Mouse (Mus musculus) heart, adult 11 months (tissue): ENCODE results near the gene Prtg.

Experiments
- DNase-seq: peaks from one replicate; pipeline ENCODE4 v3.0.0; 2022

The Prtg gene

DNA sequence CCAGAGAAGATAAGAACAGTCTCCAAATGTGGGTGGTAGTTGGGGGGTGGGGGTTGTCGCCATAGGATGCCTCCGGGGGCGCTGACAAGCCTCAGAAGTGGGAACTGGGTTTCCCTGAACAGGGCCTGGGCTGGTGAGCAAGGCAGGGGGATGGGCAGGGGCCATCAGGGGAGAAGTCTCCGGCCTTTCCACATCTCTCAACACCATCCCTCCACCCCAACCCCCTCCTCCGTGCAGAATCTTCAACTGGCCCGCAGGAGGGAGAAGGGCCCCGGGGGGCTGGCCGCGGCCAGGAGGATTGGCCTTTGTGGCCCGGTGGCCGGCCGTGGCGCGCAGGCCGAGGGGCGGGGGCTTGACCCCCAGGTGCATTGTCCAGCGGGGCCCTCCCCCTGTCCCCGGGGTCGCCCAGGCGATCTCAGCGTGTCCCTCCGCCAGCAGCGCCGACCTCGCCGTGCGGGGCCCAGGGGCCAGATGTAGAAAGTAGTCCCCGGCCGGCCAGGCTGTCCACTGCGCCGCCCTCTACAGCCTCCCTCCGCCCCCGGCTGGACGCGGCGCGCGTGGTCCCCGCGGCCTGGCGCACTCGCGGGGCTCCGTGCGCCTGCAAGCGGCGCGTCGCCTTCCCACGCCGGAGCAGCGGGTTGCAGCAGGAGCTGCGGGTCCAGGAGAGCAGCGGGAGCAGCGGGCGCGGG, at the start of gene Prtg:
Gene Prtg (plus strand): TSS at position 144 of the 689 bp plus-strand sequence.
- peak; percentile 89 for DNase-seq

DNA sequence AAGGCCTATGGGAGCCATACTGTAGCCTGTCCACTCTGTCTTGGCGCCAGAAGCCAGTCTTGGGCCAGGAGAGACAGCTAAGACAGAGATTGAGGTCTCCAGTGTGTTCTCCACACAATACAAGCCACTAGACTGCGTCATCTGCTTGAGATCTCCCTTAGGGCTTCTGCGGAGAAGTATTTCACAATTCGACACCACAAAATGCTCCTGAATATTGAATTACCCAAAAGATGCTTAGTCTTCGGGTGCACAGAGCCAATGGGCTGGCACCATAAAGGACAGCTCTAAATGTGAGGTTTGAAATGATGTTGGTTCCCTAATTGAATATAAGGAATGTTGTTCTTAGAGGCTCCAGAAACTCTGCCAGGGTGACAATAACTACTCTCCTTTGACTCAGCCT, 49.5 kb upstream of the Prtg start:
- no peak for DNase-seq

DNA sequence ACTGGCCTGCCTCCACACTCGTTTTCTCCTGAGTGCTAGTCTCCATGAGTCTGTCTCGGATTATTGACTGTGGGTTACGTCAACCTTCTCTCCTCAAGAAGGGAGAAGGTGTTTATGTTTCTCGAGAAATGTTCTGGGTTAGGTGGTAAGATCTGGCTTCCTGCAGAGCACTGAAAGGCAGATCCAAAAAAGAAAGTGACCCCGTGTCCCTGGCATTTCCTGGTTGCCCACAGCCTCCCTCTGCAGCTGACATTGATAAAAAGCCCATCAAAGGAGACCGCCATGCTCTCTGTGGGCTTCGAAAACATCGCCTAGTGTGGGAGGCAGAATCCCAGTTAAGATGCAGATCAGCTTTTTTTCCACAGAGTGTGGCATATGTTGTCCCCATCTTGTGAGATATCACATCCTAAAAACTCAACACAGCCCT, 48.0 kb upstream of the Prtg start:
- no peak for DNase-seq

DNA sequence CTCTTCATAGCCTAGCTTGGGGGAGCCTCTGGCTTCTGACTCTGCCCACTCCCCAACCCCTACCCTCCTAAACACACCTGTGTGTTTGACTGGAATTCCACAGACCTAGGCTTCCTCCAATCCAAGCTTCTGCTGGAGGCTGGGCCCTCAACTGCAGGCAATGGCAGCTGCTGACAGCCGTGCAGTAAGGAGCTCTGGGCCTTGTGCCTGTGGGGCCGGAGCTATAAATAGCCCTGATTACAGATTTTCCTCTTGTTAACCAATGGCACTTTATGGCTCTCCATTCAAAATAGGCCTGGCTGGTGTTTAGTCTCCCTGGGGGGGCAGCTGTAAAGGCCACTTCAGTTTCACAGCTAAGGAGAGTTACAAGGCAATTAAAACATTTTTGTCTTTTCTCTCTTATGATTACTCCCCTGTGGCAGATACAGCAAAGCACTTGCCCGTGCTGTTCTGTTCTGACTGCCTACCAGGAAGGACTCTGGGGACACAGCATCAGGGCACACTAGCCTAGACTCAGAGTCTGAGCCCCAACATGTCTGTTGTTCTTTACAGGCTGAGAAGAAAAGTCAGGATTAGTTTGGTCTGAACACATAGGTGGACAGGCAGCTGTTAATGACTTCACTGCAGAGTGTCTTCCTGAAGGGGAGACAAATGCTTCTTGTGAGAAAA, 43.5 kb upstream of the Prtg start:
- peak; percentile 94 for DNase-seq

DNA sequence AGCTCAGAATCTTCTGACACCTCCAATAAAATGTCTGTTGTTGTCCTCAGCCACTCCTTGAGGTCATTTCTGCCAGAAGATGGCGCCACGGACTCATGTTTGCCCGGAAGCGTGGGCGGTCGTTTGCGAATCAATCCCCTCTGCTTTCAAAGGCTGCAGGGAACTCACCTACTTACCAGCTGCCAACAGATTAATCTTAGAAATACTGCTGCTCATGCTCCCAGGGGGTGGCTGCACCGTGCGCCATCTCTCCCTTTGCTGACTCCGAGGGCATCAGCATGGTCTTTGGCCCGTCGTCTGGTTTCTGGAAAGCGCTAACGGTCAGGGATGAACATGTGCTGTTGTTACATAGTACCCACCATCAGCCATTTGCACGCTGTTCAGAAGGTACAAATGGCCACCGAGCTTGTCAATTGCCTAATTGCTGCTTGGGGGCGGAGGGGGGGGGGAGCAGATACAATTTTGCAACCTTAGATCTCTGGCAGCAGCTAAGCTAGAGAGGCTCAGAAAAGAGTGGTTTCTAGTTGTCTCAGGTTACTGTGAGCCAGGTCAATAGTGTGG, 39.8 kb upstream of the Prtg start:
- DNase-seq: peak; percentile 97

DNA sequence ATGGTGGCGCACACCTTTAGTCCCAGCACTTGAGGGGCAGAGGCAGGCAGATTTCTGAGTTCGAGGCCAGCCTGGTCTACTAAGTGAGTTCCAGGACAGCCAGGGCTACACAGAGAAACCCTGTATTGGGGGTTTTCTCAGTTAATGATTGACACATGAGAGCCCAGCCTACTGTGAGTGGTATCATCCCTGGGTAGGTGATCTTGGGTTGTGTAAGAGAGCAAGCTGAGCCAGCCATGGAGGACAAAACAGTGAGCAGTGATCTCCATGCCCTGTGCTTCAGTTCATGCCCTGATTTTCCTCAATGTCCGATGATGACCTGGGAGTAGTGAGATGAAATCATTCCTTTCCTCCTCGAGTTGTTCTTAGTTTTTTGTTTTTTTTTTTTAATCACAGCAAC, 31.7 kb upstream of the Prtg start:
- DNase-seq: no peak

DNA sequence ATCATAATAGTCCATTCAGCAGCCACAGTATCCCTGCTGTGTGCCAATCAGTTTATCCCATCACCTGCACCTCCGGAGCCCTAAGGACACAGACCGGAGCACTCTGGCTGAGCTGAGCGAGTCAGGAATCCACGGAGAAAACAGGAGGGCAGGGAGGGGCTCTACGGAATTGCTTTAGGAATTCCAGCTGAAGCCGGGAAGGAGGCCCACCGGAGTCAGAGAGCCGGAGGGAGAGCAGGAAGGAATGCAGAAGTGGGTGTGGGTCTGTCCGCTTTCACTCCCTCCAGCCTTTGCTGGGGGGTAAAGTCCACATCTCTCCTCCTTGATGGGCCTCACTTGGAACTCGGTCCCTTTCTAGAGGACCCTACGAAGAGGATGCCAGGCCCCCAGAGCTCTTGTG, 27.7 kb upstream of the Prtg start:
- DNase-seq: no peak

DNA sequence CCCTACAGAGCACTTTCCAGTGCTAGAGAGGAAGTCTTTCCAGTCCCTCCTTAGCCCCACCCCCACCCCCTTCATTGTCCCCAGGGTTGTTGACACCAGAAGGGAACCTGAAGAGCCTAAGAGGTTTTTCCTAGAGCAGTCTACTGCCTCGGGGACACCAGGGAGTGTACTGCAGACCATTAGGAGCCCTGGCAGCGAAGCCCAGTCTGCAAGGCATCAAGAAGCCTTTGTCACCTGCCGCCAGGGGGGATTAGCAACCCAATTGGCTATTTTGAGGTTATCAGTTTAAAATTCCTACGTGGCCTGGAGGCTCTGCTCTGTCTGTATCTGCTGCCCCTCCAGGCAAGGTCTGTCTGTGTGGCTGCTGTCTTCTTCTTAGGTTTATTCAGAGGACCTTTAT, 26.9 kb upstream of the Prtg start:
- DNase-seq: no peak

DNA sequence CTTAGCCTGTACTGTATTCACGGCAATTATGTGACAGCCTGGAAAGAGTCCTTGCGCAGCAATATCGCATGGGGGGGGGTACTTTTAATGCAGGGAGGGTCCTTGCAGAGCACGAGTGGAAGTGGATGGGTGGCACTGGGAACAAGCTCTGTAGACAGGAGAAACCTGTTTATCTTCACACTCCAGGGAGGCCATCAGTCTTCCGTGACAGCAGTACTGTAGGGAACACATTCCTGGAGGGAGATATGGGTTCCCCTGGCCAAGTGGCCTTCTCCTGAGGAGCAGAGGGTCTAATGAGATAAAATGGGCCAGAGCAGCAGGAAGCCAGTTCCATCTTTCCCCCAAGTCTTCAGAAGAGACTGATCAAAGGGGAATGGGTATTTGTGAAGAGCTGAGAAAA, 26.0 kb upstream of the Prtg start:
- DNase-seq: no peak

DNA sequence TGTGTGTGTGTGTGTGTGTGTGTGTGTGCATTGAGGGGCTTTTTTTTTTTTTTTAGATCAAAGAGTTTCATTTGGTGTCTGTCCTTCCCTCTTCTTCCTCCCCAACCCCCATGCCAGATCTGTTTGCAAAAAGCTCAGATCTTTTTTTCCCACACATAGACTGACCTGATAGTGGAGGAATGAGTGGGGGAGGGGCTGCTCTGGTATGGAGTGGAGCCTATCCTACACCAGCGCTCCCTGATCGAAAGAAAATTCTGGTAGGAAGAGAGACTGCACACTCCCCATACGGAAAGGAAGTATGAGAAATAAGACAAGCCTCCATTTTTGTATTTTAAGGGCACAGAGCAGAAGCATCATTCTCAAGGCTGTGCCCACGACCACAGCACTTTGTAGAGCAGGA, 25.2 kb upstream of the Prtg start:
- no peak for DNase-seq

DNA sequence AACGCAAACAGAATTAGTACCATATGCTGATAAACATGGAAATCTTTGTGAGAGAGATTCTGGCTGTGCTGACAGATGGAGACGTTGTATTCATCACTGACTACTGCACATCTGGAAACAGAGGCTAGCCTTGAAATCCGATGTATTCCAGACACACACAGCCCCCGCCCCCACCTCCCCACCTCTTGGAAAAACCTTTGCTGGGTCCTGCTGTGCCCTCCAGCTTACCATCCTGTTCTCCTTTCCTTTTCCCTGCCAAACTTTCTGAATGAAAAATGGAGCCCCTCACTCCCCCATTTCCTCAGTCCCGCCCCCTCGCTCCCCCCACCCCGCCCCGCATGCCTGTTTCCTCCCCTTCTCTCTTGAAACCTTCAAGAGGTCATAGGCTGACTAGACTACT, 24.6 kb upstream of the Prtg start:
- no peak for DNase-seq

DNA sequence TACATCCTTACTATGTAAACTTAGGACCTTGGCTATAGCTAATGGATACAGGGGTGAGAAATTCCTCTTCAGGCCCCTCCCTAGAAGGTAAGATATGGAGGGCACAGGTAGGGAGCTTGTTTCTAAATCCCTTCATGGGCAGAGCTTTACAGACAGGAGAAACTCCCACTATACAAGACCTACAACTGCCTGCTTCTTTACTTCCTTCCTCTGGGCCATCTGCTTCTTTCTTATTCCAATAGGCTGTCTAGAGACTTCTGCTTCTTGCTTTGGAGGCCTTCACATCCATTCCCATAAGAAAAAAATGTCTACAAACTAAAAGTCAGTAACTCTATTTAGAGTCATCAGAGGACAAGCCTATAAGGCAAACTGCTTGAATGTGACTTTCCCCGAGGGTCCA, 18.9 kb upstream of the Prtg start:
- no peak for DNase-seq

DNA sequence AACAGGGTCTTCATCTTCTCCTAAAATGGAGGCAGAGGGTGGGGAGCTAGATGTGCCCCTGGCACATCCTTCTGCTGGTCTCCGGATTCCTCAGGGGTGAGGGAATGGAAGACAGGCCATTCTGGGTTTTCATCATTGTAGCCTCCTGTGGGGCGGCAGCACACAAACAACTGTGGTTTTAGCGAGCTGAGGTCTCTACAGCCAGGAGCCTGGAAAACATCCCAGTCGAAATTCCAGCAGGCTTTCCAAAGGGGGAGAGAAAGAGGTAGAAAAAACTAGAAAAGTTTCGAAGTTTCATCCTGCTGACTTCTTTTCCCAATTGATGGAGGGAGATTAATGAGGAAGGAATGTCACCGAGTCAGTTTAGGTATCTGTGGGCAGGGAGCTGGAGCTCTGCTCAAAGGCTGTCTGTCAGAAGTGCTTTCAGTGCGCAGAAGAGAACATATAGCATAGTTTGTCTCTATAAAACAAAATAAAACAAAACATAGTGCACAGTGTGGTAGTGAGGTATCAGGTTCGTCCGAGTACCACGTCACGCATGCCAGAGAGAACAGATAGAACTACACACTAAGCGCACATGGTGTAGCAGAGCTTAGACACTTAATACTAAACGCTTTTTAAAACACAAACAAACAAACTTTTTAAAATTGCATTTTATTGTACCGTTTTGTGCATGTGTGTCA, 16.0 kb upstream of the Prtg start:
- DNase-seq: no peak

DNA sequence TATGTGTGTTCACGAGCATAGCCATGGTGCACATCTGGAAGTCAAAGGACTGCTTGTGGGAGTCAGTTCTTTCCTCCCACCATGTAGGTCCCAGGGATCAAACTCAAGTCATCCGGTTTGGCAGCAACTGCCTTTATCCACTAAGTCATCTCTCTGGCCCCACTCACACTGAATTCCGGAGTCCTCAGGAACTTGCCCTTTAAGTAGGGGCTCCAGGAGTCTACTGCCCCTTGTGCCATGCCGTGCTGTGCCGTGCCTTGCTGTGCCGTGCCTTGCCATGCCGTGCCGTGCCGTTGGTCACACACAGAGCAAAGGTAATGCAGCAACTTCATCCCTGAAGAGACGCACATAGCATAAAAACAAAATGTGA, 15.5 kb upstream of the Prtg start:
- no peak for DNase-seq

DNA sequence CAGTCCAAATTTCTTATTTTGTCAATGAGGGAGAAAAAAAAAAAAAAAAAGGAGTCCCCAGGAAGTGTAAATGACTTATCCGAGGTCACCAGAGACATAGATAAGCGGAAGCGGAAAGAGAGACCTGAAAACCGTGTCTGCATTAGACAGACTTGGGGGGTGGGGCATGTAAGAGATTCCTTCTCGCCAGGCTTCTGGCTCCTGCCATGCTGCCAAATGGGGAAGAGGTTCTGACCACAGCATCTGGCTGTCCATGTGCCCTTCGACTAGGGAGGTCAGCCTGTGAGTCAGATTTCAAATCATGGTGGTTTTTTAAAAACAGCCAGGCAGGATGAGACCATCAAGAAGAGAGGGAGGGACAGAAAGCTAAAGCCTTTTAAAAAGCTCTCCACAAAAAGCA, 15.0 kb upstream of the Prtg start:
- DNase-seq: peak; percentile 94

DNA sequence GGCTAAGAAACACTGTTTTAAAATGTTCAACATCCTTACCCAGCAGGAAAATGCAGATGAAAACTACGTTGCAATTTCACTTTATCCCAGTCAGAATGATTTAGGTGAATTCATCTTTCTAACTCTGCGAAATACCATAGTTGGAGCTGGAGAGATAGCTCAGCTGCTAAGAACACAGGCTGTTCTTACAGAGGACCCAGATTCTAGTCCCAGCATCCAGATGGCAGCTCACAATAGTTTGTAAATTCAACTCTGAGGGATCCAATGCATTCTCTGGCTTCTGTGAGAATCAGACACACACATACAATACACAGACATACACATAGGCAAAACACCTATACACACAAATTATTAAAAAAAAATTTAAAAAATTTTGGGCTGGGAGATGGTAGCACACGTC, 11.4 kb upstream of the Prtg start:
- no peak for DNase-seq

DNA sequence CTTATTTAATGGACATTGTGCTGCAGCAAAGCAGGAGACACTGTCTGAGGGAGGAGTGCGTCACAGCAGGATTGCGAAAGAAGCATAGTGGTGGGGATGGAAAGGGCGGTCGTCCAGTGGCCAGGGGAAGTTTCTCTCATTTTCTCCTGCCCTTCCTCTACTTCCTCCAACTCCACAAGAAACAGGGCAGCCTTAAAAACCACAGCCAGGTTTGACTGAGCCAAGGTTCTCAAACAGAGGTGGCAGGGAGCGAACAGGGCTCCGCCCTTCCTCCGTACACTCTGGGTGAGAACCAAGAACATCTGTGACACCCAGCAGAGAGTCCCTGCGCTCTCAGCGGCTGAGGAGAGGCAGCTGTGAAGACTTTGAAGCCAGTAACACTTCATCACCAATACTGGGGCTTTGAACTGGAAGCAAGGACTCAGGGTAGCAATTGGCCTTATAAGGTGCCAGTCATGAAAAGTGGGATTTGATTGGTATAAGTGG, 9.5 kb upstream of the Prtg start:
- peak; percentile 99 for DNase-seq

DNA sequence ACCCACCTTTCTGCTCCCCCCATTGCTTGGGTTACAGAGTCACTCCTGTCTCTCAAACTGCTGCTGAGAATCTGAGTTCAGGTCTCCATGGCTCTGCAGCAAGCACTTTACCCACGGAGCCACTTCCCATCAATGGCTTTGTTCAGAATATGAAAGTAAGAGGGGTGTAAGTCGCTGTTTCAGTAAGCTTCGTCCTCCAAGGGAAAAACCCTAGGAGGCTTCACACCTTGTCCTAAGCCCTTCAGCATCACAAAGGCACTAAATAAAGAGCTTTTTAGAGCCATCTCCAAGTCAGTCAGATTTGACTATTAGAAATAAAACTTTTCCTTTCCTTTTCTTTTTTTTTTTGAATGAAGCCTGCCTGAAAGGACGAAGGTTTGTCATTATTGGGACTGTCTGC, 3.4 kb upstream of the Prtg start:
- no peak for DNase-seq

DNA sequence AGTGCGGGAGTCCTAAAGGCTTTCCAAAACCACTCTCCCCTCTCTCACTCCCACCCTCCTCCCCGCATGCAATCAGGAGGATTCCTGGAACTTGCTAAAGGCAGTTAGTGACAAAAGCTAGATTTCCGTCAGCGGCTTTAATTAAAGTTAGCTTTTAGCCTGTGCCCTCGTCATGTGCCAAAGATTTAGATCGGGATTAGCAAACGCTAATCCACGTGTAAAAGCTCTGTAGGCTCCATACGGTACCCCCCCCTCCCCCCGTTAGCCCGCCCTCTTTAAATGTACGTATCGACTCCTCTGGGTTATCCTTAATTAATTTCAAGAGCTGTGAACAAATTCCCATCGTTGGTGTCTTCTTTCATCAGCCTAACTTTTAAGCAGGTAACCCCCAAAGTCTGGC, 528 bp upstream of the Prtg start:
- no peak for DNase-seq

DNA sequence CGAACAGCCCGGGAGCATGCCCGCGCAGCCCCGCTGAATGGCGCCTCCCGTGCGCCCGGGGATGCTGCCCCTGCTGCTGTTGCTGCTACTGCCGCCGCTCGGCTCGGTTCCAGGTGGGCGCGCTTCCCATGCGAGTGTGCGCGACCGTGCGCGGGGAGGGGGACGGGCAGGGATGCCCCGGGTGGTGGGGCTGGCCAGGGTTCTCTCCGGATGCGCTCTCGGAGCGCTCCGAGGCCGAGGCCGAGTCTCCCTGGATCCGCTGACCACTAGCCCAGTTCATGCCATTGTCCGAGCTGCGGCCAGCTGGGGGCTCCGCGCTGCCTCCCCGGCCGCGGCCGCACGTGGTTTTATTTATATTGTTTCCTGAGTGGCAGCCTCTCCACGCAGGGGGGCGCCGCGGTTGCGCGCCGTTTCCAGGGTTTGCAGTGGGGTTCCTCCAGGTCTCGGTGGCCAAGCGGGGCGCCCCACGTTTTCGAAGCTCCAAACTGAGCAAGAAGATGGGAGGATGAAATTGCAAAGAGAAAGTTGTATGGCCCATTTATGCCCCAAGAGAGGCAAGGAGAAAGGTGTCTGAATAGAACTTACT, 839 bp downstream of the Prtg start:
- peak; percentile 89 for DNase-seq

DNA sequence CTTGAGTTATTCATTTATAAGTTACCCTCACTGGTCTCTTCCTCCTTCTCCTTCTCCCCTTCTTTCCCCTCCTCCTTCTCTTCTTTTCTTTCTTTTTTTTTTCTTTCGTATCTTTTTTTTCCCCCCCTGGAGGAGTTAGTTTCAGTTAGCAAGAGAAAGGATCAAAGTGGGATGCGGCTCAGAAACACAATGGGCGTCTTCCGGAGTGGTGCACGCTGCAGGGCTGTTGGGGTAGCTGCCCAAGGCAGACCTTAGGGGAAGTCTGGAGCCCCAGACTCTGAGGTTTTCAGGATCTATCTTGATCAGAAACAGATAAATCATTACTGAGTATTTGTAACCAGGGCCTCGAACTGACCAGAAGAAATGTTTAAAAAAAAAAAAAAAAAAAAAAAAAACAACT, 1.5 kb downstream of the Prtg start:
- DNase-seq: no peak

DNA sequence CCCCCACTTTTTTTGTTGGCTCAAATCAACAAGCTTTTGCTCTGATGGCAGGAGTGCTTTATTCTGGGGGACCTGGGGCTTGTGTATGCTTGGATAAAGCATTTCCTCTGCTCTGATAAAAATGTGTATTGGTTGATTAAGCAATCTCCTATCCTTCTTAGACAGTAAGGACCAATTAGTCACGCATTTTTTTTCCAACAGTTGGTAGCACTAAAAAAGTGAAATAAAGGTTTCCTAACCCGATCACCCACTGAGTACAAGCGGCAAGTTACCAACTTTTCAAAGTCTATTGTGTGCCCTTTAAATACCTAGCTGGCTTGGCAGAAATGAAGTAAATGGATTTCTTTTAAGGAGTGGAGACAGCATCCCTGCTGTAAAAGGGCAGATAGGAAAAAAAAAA, 1.9 kb downstream of the Prtg start:
- no peak for DNase-seq

DNA sequence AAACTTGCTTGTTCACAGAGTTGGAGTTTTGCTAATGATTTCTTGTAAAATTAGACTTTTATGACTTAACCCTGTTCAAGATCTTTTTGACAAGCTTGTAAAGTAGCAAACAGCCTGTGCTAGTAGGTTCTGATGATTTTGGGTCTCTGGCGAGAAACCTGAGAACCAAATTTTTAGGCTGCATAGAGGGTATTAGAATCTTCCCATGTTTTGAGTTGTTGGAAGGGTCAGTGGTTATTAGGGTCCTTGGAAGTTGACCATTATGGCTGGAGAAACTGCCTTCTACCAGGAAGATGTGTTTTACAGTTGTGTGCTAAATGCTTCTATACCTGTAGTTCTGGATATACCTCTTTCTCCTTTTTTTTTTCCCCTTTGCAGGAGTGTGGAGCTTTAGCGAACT, 2.4 kb downstream of the Prtg start:
- no peak for DNase-seq

DNA sequence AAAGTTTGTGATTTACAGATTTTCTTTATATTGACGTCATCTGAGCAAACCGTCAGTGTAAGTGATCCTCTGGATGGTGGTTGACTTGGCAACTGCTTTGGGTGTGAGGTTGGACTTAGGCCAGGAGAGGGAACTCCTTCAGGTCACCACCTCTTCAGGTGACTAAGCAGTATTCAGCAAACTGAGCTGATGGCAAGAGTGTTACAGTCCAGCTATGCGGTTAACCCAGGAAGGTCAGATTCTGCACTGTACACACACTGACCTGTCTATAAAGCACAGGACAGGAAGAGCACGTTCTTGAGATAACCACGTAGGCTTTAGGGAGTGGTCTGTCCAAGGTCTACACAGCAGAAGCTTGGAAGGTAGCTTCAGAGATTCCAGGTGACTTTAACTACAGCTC, 3.9 kb downstream of the Prtg start:
- no peak for DNase-seq
